In the genomic region with DNA sequence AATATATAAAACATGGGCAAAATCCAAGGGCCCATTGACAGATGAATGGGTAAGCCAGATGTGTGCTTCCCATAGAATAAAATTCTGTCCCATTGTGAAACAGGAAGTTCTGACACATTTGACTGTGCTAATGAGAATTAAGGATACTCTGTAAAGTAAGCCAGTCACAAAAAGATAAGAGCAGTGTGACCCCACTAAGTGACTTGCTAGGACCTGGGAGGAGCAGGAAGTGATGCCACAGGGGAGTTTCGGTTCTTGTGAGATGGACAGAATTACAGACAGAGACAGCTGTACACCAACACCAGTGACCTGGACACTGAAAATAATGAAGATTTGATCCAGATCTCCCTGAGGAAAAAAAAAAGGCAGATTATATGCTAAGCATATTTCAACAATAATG, we compare ENCODE assay signal across 16 mouse cellular contexts.
"Had no signal": no experiment of that assay in that cellular context is flagged by ENCODE, and none has a peak within 500 bp of the region (broad histone marks: within the 10 kb centered on the region; RNA-seq: fewer than 3 reads in every experiment).

No protein-coding gene starts in this region.

- H3K4me3 ChIP-seq: kidney, embryonic 15.5 days; limb, embryonic 10.5 days; lung, embryonic 15.5 days; midbrain, embryonic 10.5 days; myocyte; neural tube, embryonic 12.5 days had no signal

- H3K27ac ChIP-seq: kidney, embryonic 15.5 days; limb, embryonic 10.5 days; lung, embryonic 15.5 days; macrophage; midbrain, embryonic 10.5 days; neural tube, embryonic 12.5 days; stomach, postnatal 0 days had no signal

- H3K27me3 ChIP-seq: kidney, embryonic 15.5 days; neural tube, embryonic 12.5 days had no signal

- H3K9me3 ChIP-seq: kidney, embryonic 15.5 days; limb, embryonic 10.5 days; lung, embryonic 15.5 days; midbrain, embryonic 10.5 days; neural tube, embryonic 12.5 days had no signal

- H3K4me1 ChIP-seq: kidney, embryonic 15.5 days; lung, embryonic 15.5 days; midbrain, embryonic 10.5 days; neural tube, embryonic 12.5 days had no signal

- H3K9ac ChIP-seq: kidney, embryonic 15.5 days; lung, embryonic 15.5 days; neural tube, embryonic 12.5 days had no signal

- H3K4me2 ChIP-seq: kidney, embryonic 15.5 days; liver, embryonic 11.5 days; lung, embryonic 15.5 days; neural tube, embryonic 12.5 days had no signal

- DNase-seq: kidney, postnatal 14 days; lung, postnatal 14 days; midbrain, embryonic 14.5 days; retina, postnatal 1 day; right cerebral cortex, postnatal 4 days; spleen, adult 18-20 months; thymus, postnatal 4 days had no signal

- H3K36me3 ChIP-seq: kidney, embryonic 15.5 days; limb, embryonic 10.5 days; lung, embryonic 15.5 days; midbrain, embryonic 10.5 days; neural tube, embryonic 12.5 days had no signal
